Mouse (Mus musculus): ENCODE results near the gene Col6a1.

The Col6a1 gene

GRCm38 (mm10) chr10:76722751-76723450 is 3.1 kb downstream of the Col6a1 start:
- no peak for DNase-seq

DNA sequence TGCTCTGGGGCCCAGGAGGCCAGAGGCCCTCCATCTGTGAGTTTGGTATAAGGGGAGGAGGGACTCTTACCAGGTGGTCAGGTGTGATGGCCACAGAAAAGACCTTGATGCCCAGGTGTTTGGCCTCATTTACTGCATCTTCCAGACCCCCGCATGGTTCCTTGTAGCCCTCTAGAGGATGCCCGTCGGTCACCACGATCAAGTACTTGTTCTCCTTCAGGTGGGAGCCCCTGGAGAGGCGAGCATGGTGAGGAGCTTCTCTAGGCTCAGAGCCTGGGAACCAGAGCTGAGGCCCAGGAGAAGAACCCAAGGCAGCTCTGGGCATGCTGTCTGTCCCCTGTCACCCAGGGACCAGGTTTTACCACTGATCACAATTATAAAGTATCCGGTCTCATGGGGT is 4.2 kb downstream of the Col6a1 start:
- no peak for DNase-seq

GRCm38 (mm10) chr10:76721216-76721615 is 4.8 kb downstream of the Col6a1 start:
- DNase-seq, result no peak

- no peak for DNase-seq
Measured at GRCm38 (mm10) chr10:76717631-76718030, 8.3 kb downstream of the Col6a1 start.

DNA sequence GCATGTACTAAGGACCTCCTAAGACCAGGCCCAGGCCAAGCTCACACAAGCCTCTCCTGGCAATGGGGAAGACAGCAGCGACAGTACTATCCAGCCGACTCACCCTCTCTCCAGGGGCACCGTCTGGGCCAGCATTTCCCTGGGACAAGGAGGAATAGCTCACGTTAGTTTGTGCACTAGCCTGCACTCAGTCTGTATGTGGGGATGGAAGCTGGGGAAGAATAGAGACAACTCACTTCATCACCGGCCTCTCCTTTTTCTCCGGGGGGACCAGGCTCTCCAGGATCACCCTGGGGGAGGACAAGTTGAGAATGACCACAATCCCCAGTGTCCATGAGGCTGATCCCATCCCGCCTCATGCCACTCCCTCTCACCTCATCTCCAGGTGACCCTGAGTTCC is 8.9 kb downstream of the Col6a1 start:
- DNase-seq, result no peak

- DNase-seq, result no peak
Measured at GRCm38 (mm10) chr10:76714303-76714702, 11.7 kb downstream of the Col6a1 start.

DNA sequence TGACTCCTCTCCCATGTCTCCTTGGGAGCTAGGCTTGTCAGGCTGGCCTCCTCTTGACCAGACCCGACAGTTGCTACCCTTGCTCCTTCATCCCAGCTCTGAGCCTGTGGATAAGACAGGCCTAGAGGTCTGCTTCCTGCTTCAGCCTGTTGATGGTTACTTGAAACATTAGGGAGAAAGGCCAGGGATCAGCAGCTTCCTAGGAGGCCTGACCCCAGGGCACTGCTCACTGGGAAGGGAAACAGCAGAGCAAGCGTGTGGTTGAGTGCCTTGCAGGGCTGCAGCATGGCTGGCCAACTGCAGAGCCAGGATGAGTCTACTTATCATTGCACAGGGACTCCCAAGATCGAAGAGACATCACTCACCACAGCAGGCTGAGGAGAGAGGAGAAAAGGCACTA is 13.5 kb downstream of the Col6a1 start:
- no peak for DNase-seq

DNA sequence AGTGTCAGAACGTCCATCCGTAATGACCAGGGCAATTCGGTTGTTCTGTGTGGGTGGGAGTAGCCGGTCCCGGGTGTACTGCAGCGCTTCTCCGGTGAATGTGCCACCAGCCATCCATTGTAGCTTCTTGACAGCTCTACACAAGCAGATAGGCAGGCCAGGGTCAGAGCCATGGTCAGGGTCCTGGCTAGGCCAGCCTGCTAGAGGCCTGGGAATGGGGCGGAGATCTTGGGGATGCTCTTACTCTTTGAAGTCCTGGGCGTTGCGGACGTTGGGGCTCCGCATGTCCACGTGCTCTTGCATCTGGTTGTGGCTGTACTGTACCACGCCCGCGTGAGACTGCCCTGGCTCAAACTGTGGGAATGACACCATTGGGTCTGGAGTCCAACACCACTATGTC is 14.6 kb downstream of the Col6a1 start:
- no peak for DNase-seq

- no peak for DNase-seq
Measured at GRCm38 (mm10) chr10:76708465-76708864, 17.5 kb downstream of the Col6a1 start.

DNA sequence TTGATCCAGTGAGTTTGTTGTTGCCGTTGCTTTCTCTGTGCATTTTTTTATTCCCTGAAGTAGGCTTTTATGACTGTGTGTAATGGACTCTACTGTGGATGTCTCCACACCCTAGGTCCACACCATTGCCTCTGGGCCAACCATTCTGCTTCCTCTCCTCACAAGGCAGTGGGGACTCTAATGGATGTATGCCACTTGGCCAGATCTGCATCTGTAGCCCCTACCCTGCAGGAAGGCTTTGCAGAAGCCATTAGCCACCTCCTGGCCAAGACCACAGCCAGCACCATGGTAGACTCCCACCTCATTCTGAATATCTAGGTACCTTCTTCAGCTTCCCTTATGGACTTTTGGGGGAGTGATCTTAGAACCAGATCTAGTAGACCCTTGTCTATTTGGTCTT is 18.4 kb downstream of the Col6a1 start:
- DNase-seq, result no peak

DNA sequence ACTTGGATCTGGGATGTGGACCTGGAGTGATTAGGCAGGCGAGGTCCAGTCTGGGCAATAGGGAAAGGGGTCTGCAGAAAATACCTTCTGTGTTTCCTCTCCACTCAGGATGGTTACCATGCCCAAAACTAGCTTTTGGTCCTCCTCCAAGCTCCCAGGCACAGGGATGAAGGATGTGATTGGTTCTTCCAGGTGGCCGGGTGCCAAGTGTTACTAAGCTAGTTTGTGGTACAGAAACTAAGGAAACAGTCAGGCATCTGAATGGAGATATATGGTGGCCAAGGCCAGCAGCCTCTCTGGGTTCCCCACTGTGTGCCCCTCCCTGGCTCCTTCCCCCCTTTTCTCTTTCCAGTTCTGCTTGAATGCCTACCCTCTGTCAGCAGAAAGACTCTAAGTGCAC is 19.0 kb downstream of the Col6a1 start:
- DNase-seq, result no peak

GRCm38 (mm10) chr10:76704358-76704757 is 21.6 kb downstream of the Col6a1 start:
- DNase-seq, result no peak

DNA sequence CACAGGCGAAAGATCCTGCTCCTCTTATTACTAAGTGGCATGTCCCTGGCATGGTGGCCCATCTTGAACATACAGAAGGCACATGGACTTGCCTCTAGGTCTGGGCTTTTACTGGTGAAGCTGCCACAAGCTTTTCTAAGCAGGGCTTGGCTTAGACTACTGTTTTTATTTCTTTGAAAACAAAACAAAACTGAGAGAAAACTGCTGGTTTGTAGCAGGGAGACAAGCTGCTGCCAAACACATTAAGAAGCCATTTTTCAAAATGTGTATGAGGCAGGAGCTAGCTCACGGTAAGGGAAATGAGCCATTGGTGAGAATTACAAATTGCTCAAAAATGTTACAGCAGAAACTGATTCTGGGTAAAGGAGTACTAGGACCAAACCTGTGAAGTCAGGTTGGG is 24.5 kb downstream of the Col6a1 start:
- no peak for DNase-seq

DNA sequence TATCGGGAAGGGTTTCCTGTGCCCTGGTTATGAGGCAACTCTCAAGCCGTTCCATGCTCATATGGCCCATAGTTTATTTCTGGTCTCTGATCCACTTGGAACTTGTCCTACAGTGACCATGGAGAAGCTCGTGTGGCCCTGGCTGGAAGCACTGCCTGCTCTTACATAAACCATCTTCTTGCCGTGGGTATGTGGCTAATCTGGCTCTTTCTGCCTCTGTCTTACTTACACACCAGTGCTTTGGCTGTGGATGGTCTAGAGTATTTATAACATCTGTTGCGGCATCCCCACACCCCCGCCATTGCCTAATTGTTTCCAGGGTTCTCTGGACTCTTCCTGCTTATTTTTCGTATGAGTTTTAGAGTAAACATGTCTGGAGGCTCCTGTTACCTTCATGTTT is 26.2 kb downstream of the Col6a1 start:
- DNase-seq, result no peak

DNA sequence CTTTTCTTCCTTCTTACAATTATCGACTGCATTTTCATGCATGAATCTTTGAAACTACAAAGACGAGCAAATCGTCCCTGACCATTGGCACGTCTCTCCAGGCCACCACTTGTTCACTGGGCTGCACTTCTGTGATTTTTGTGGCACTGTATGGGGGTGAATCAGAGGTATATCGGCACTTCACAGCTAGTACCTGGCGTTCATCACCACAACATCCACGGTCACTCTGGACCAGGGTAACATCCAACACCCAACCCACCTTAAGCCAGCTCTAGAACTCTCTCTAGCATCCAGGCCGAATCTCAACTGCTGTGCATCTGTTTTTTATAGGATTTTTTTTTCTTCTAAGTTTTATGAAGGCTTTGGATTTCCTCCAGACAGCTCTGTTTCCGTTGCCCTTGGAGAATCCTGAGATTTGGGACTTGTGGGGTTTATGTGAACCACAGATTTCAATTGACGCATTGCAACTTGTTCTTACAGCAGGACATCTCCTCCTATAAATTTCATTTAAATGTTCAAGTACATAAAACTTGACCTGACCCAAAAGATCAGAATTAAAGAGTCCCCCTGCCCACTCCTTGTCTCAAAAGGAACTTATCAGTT is 30.6 kb downstream of the Col6a1 start:
- no peak for DNase-seq

DNA sequence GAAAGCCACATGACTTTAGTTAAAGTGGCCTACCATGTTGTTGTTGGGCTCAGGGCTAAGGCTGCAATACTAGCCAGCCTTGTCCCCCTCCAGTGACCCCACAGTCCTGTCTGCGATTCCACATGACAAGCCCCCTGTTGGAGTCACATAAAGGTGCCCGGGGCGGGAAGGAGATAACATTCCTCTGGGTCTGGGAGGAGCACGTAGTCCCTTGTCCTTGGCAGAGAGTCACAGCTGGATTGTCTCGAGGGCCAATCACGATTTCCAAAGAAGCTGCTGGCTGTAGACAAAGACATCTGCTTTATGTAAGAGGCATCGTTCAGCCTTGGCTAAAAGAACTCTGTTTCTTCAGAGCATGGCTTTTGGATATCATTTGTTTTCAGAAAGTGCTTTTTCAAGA is 31.2 kb downstream of the Col6a1 start:
- DNase-seq, result no peak

DNA sequence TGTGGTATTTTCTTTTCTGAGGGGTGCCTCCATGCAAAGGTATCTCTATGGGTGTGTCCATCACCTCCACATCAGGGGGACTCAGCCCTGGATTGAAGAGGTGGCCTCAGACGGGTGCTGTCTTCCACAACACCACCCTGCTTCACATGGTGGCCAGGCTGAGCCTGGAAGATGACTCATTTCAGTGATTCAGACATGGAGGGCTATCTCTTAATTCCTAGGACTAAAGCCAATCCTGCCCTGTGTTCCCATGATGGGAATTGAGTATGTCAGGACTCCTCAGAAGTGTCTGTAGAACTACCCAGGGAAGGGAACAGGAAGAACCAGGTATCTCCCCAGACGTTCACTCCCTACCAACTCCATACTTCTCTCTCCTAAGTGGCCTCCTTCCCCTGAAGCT is 32.5 kb downstream of the Col6a1 start:
- no peak for DNase-seq

DNA sequence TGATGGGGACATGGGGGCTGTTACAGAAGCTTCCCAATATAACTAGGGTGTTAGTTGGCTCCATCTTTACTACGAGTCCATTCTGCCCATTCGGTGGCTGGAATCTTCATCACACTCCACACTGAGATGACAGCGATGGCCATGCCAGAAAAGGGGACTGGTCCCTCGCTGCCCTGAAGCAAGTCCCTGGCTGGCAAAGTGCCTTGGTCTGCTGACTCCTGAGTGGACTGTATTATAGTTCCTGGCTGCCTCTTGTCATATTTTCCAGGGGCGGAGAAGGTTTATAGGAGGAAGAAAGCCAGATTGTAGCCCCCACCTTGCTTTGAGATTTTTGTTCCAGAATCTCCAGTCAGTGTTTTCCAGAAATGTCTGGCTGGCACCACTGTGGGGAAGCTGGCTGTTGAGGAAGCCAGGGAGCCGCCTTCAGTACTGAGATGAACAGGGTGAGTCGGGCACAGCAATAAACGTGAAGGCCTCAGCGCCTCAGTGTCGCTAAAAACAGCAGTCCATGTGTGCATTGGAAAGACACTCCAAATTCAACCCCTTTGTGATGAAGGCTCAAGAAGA is 40.4 kb downstream of the Col6a1 start:
- DNase-seq, result no peak

GRCm38 (mm10) chr10:76683977-76684376 is 42.0 kb downstream of the Col6a1 start:
- no peak for DNase-seq

DNA sequence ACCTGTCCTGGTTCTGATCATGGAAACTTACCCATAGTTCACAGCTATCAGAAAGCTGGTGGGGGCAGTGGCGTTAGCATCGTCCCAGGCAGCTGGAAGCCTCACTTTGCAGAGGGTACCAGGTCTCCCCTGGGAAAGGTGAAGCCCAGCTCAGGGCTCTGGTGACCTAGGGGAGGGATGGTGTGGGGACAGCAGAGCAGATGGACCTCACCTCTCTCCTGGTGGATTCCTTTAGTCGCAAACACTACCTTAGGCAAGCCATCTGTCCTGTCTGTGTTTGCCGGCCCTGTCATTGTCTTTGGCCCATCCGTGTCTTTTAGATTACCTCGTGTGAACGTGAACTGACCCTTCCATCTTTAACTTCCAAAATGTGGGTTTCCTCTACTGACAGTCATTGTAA is 42.5 kb downstream of the Col6a1 start:
- no peak for DNase-seq

DNA sequence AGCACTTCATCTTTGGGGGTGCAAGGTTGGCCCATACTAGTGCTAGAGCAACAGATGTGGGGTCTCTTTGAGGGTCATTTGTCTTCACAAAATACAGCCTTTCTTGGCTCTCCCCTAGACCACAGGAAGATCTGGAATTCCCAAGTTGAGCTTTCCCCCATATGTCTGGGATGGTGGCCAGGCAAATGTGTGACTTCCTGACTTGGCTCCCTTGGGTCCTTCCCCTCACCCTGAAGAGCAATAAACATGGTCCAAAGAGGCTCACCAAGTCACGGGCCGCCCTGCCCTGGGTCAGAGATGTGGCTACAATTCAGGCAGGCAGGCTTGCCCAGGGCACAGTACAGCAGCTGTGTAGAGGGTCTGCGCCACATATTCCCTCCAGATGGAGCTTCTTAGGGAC is 44.1 kb downstream of the Col6a1 start:
- DNase-seq, result no peak

DNA sequence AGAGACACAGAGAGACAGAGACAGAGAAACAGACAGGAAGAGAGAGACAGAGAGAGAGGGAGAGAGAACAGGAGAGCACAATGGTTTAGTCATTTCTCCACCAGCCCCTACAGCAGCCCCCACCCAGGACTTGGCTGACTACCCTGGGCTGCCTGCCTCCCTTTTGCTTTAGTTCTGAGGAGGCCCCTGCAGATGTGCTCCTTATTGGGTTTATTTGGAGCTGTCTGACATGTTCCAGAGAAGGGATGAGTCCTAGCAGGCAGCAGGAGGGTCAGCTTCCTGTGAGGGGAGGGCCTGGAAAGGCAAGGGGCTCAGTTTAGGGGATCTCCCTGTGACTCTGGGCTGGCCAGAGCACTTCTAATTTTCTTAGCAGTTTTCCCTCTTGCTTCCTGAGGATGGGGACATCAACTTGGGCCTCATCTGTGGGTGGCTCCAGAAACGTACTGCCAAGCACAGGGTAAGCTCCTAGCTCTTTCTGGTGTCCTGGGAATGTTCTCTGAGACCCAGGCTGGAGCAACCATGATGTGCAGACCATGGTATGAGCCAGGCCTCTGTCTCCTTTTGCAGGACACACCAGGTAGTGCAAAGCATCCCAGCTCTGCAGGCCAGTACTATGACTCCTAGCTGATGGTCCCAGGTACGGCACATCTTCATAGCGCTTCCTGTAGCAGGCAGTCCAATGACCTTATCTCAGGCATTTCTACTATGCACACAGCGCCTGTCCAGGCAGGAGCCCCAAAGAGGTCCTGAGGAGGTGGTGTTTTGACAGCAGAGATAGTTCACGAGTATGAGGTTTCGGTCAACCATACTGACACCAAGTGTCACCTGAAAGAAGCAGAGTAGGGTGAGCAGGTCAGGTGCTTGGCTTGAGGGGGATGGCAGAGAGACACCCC is 45.0 kb downstream of the Col6a1 start:
- DNase-seq, result no peak

GRCm38 (mm10) chr10:76678122-76678521 is 47.8 kb downstream of the Col6a1 start:
- DNase-seq, result no peak

- DNase-seq, result no peak
Measured at GRCm38 (mm10) chr10:76675268-76675667, 50.7 kb downstream of the Col6a1 start.
